Mouse (Mus musculus): Measurements from ENCODE around the gene Slc26a11.

DNA sequence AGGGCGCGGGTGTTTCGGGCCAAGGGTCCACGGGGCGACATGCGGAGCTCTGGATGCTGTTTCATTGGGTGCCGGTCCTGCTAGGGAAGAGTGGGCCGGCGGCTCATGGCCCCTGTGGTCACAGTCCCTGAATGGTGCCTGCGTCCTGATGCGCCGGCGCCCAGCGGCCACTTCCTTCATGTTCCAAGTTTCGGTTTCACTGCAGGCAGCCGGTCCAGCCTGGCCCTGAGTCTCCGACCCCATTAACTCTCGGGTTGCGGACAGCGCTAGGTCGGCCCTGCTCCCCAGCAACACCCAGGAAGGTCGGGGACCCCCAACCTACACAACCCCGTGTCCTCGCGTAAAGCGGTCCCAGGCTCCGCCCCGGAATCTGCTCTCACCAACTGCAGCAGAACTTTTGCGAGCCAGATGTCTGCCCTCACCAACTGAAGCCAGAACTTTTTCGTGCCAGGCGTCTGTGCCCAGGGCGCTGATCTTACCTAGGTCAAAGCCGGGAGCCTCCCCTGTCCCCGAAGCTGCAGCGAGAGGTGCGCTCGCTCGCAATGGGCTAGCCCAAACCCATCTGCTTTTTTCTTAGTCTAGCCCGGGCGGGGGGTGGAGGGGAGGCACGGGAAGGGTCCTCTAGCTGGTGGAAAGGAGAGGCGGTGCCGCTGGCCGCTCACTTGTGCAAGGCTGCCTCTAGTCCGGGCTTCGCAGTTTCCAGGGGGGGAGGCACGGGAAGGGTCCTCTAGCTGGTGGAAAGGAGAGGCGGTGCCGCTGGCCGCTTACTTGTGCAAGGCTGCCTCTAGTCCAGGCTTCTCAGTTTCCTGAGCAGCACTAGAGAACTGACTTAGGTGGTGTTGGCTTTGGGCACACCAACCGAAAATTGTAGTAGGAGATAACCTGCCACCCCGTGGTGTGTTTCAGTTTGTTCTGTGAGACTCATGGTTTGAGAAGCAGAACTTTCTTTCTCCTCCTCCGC is 35.2 kb downstream of the Slc26a11 start:
- 0 out of 2 replicates have a peak, but pooled peaks have one; percentile 7 for TF ChIP-seq CTCF (IDR thresholded peaks at IDR 0.05)
- peak; percentile 78 for TF ChIP-seq POLR2A (IDR thresholded peaks at IDR 0.05; ENCODE audit: insufficient read depth, low read depth, low read length)
- TF ChIP-seq EP300 (IDR thresholded peaks at IDR 0.05; ENCODE audit: insufficient read depth, low read depth, low read length) = 0 out of 2 replicates have a peak, but pooled peaks have one; percentile 40

Data from heart, adult 2 months (tissue).